Mouse (Mus musculus) small intestine, adult 2 months (tissue): Measurements from ENCODE around the gene Gm1043. TPM values are rescaled to one million over a fixed set of nuclear protein-coding genes. Genes with fewer than 3 reads are reported as not detected.

Experiments used
- H3K27ac ChIP-seq: fragments of 200-500 bp; 2 replicates; pipeline ENCODE4 v1.5.1; 2012; ENCODE audit warnings: low read depth, low read length, control low read depth, inconsistent platforms; ENCODE audit not compliant: insufficient read depth
- H3K27me3 ChIP-seq: fragments of 200-500 bp; 2 replicates; pipeline ENCODE4 v1.6.1; 2012; ENCODE audit warnings: mild to moderate bottlenecking, moderate library complexity, low read length, inconsistent platforms; ENCODE audit not compliant: control insufficient read depth, insufficient read depth
- H3K36me3 ChIP-seq: fragments of 200-500 bp; 2 replicates; pipeline ENCODE4 v1.6.1; 2012; ENCODE audit warnings: mild to moderate bottlenecking, low read length, control low read depth, inconsistent platforms; ENCODE audit not compliant: control insufficient read depth, insufficient read depth
- H3K4me1 ChIP-seq: fragments of 200-500 bp; 2 replicates; pipeline ENCODE4 v1.6.1; 2012; ENCODE audit warnings: low read length, inconsistent platforms, mixed read lengths; ENCODE audit not compliant: control insufficient read depth, insufficient read depth, insufficient read length
- H3K4me3 ChIP-seq: fragments of 200-500 bp; 2 replicates; pipeline ENCODE4 v1.5.1; 2012; ENCODE audit warnings: low read depth, mild to moderate bottlenecking, control low read depth, inconsistent platforms, low read length, moderate library complexity
- CTCF ChIP-seq: fragments of 200-500 bp; IDR thresholded peaks from 2 replicates; pipeline ENCODE4 v1.5.1; 2012; ENCODE audit warnings: low read depth, mild to moderate bottlenecking, control low read depth, inconsistent platforms, low read length, moderate library complexity, mixed read lengths; ENCODE audit not compliant: insufficient replicate concordance, insufficient read length; ENCODE audit errors: extremely low read depth
- POLR2A ChIP-seq: fragments of 200-500 bp; IDR thresholded peaks from 2 replicates; pipeline ENCODE4 v1.6.1; 2012; ENCODE audit warnings: low read depth, mild to moderate bottlenecking, control low read depth, inconsistent platforms, low read length, moderate library complexity
- WGBS: fragments of 180-500 bp; shearing (Covaris S2); methylation state at CpG from one replicate; pipeline ENCODE4 v1.1.7; 2018; 5-methylcytosine and 5-hydroxymethylcytosine counted together
- polyA plus RNA-seq: library from polyadenylated mRNA; depleted of rRNA; stranded (reverse); fragments of >200 nt; gene quantifications from 2 replicates; pipeline ENCODE4 v1.2.3, GENCODE M21; 2012

The Gm1043 gene
- polyA plus RNA-seq, 1 experiment: 0.85 TPM

- 85% methylated on average over 6 of the region's 6 CpGs for WGBS
- TF ChIP-seq POLR2A (no peak), CTCF (no peak)
- no peaks in the 10 kb centered on the region for H3K27me3 ChIP-seq
- peaks cover 41% of the 10 kb centered on the region for H3K36me3 ChIP-seq
- no peaks in the 10 kb centered on the region for H3K4me1 ChIP-seq
- no peak overlapping the region for H3K4me3 ChIP-seq
- H3K27ac ChIP-seq: no peak overlapping the region
Measured at GRCm38 (mm10) chr5:37097591-37097990, 12.4 kb downstream of the Gm1043 start.

DNA sequence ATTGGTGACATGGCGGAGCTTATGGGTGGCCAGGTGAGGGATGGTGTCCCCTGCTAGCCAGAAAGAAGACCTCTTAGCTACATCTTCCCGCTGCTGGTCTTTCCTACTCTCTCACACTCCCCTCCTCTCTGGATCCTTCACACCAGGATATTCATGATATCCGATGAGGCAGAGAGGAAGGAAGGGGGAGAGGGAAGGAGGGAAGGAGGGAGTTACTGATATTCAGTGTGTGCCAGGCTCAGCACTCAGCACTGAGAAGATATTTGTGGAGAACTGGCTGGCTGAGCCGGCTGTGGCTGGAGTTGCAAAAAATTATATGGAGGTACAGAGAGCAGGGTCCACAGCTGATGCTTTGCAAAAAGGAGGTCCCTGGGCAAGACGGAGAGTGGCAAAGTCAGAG is 15.6 kb downstream of the Gm1043 start:
- Histone ChIP-seq H3K4me3 (no peak overlapping the region), H3K4me1 (no peaks in the 10 kb centered on the region), H3K27me3 (no peaks in the 10 kb centered on the region), H3K36me3 (peaks cover 51% of the 10 kb centered on the region), H3K27ac (no peak overlapping the region)
- TF ChIP-seq POLR2A (no peak), CTCF (no peak)
- WGBS: 67% methylated on average over 5 of the region's 5 CpGs

- WGBS: 83% methylated on average over 15 of the region's 15 CpGs
- peaks cover 51% of the 10 kb centered on the region for H3K36me3 ChIP-seq
- no peaks in the 10 kb centered on the region for H3K4me1 ChIP-seq
- TF ChIP-seq POLR2A (no peak), CTCF (no peak)
- H3K27ac ChIP-seq: no peak overlapping the region
- H3K27me3 ChIP-seq: no peaks in the 10 kb centered on the region
- H3K4me3 ChIP-seq: no peak overlapping the region
Measured at GRCm38 (mm10) chr5:37101631-37102030, 16.5 kb downstream of the Gm1043 start.

GRCm38 (mm10) chr5:37102056-37102455 is 16.9 kb downstream of the Gm1043 start:
- 69% methylated on average over 6 of the region's 6 CpGs for WGBS
- H3K36me3 ChIP-seq: peaks cover 52% of the 10 kb centered on the region

GRCm38 (mm10) chr5:37105531-37106456 is 20.6 kb downstream of the Gm1043 start:
- Histone ChIP-seq H3K36me3 (peaks cover 38% of the 10 kb centered on the region), H3K27me3 (no peaks in the 10 kb centered on the region), H3K27ac (no peak overlapping the region), H3K4me1 (no peaks in the 10 kb centered on the region), H3K4me3 (no peak overlapping the region)
- TF ChIP-seq POLR2A: no peak
- TF ChIP-seq CTCF: no peak
- WGBS: 87% methylated on average over 23 of the region's 23 CpGs

More at GRCm38 (mm10) chr5:37102056-37102455, 16.9 kb downstream of the Gm1043 start:
- Histone ChIP-seq H3K4me1 (no peaks in the 10 kb centered on the region), H3K27ac (no peak overlapping the region), H3K4me3 (no peak overlapping the region), H3K27me3 (no peaks in the 10 kb centered on the region)
- no peak for TF ChIP-seq CTCF
- TF ChIP-seq POLR2A: no peak

- TF ChIP-seq CTCF (no peak), POLR2A (no peak)
- WGBS: 95% methylated on average over 5 of the region's 5 CpGs
- Histone ChIP-seq H3K4me1 (no peaks in the 10 kb centered on the region), H3K27ac (no peak overlapping the region), H3K4me3 (no peak overlapping the region), H3K36me3 (peaks cover 29% of the 10 kb centered on the region), H3K27me3 (no peaks in the 10 kb centered on the region)
Measured at GRCm38 (mm10) chr5:37107111-37107510, 21.9 kb downstream of the Gm1043 start.

- Histone ChIP-seq H3K4me1 (no peaks in the 10 kb centered on the region), H3K27me3 (no peaks in the 10 kb centered on the region), H3K27ac (no peak overlapping the region), H3K4me3 (no peak overlapping the region), H3K36me3 (peaks cover 26% of the 10 kb centered on the region)
- TF ChIP-seq POLR2A (no peak), CTCF (no peak)
- 91% methylated on average over 6 of the region's 6 CpGs for WGBS
Measured at GRCm38 (mm10) chr5:37107611-37108010, 22.4 kb downstream of the Gm1043 start.
